In the genomic region with DNA sequence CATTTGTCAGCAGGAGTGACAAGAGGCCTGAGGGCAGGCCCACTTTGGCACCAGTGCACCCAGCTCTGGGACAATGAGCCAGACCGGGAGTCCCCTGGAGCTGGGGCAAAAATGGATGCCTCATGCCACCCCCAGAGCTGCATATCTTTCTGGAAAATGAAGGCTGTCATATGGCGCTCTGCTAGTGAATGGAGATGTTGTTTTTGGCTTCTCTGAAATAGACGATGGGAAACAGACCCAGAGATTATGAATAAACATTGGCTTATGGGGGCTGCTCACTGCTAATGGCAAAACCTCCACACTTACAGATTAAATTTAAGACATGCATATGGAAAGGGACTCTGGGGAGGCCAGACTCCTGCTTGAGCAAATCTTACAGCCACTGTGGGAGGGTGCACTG, we compare ENCODE assay signal across 30 mouse cellular contexts.
DNase-seq lines count a peak whose midpoint lies in the region; ATAC-seq and TF ChIP-seq lines count a peak whose summit lies in the region.
"Had no signal": no experiment of that assay in that cellular context is flagged by ENCODE, and none has a peak within 500 bp of the region (broad histone marks: within the 10 kb centered on the region; RNA-seq: fewer than 3 reads in every experiment).

No protein-coding gene starts in this region.

- peak; percentile 9 for DNase-seq in embryonic facial prominence, embryonic 14.5 days (ENCODE audit: low spot score)
- no peak for DNase-seq in embryonic facial prominence, embryonic 10.5 days (ENCODE audit: low spot score)
- no peak for DNase-seq in frontal cortex, postnatal 10 days (ENCODE audit: low spot score in 2 of 2)
- DNase-seq in layer of hippocampus, adult 2 months (ENCODE audit: low spot score in 2 of 2) = peak in 1 of 2 experiments; percentile 53
- DNase-seq in layer of hippocampus, adult 9-10 months (ENCODE audit: low spot score) = no peak
- DNase-seq in right cerebral cortex, postnatal 36 days (ENCODE audit: low spot score in 2 of 2) = peak; percentile 24 to 38
- DNase-seq in right cerebral cortex, postnatal 4 days = no peak
- DNase-seq: adrenal gland, adult 8-10 months; cerebellum, adult 8-10 months; cerebellum, postnatal 25 days; gastrocnemius, postnatal 25 days; heart, adult 11 months; heart, postnatal 14 days; kidney, adult 8-10 months; kidney, postnatal 4 days; retina, postnatal 1 day had no signal

- no peaks in the 10 kb centered on the region for H3K36me3 ChIP-seq in embryonic facial prominence, embryonic 14.5 days (ENCODE audit: control insufficient read depth, insufficient read depth, low read length)
- H3K36me3 ChIP-seq in embryonic facial prominence, embryonic 10.5 days (replicated peaks) = no peaks in the 10 kb centered on the region
- H3K36me3 ChIP-seq: embryonic facial prominence, embryonic 12.5 days; hindbrain, embryonic 10.5 days; intestine, embryonic 15.5 days; limb, embryonic 12.5 days; liver, embryonic 15.5 days; lung, embryonic 15.5 days; midbrain, embryonic 10.5 days; midbrain, embryonic 15.5 days; neural tube, embryonic 15.5 days; stomach, embryonic 15.5 days had no signal

- ATAC-seq in embryonic facial prominence, embryonic 14.5 days (ENCODE audit: low read depth) = no peak
- peak; percentile 31; the same call in 1 of the 2 replicates for ATAC-seq in frontal cortex, adult (ENCODE audit: low TSS enrichment)
- ATAC-seq: hindbrain, postnatal 0 days; intestine, embryonic 15.5 days; midbrain, embryonic 15.5 days had no signal

- WGBS in embryonic facial prominence, embryonic 14.5 days = 36% methylated on average over 3 of the region's 3 CpGs
- WGBS in embryonic facial prominence, embryonic 10.5 days = 80% methylated on average over 3 of the region's 3 CpGs

- H3K4me3 ChIP-seq in embryonic facial prominence, embryonic 14.5 days (ENCODE audit: low read depth, low read length) = no peak overlapping the region
- no peak overlapping the region for H3K4me3 ChIP-seq in embryonic facial prominence, embryonic 10.5 days
- no peak overlapping the region for H3K4me3 ChIP-seq in layer of hippocampus, adult 2 months
- H3K4me3 ChIP-seq: embryonic facial prominence, embryonic 12.5 days; hindbrain, embryonic 10.5 days; intestine, embryonic 15.5 days; limb, embryonic 12.5 days; liver, embryonic 15.5 days; lung, embryonic 15.5 days; midbrain, embryonic 10.5 days; midbrain, embryonic 15.5 days; neural tube, embryonic 15.5 days; stomach, embryonic 15.5 days had no signal

- H3K9ac ChIP-seq in embryonic facial prominence, embryonic 14.5 days (ENCODE audit: low read depth, low read length) = no peak overlapping the region
- H3K9ac ChIP-seq: embryonic facial prominence, embryonic 12.5 days; intestine, embryonic 15.5 days; limb, embryonic 12.5 days; liver, embryonic 15.5 days; lung, embryonic 15.5 days; midbrain, embryonic 15.5 days; neural tube, embryonic 15.5 days; stomach, embryonic 15.5 days had no signal

- H3K27me3 ChIP-seq in embryonic facial prominence, embryonic 14.5 days (replicated peaks; ENCODE audit: control insufficient read depth, insufficient read depth, low read length) = no peaks in the 10 kb centered on the region
- no peaks in the 10 kb centered on the region for H3K27me3 ChIP-seq in embryonic facial prominence, embryonic 10.5 days (replicated peaks; ENCODE audit: low read depth, poor library complexity, severe bottlenecking)
- H3K27me3 ChIP-seq: embryonic facial prominence, embryonic 12.5 days; intestine, embryonic 15.5 days; liver, embryonic 15.5 days; lung, embryonic 15.5 days; midbrain, embryonic 15.5 days; neural tube, embryonic 15.5 days; stomach, embryonic 15.5 days had no signal

- H3K4me1 ChIP-seq in embryonic facial prominence, embryonic 14.5 days (ENCODE audit: control insufficient read depth, insufficient read depth, low read length) = no peaks in the 10 kb centered on the region
- H3K4me1 ChIP-seq in embryonic facial prominence, embryonic 10.5 days = peaks cover 4% of the 10 kb centered on the region
- H3K4me1 ChIP-seq: embryonic facial prominence, embryonic 12.5 days; intestine, embryonic 15.5 days; limb, embryonic 12.5 days; liver, embryonic 15.5 days had no signal

- H3K9me3 ChIP-seq in embryonic facial prominence, embryonic 14.5 days (ENCODE audit: control insufficient read depth, low read length) = no peaks in the 10 kb centered on the region
- H3K9me3 ChIP-seq in embryonic facial prominence, embryonic 10.5 days = no peaks in the 10 kb centered on the region
- H3K9me3 ChIP-seq: embryonic facial prominence, embryonic 12.5 days; hindbrain, embryonic 10.5 days; intestine, embryonic 15.5 days; limb, embryonic 12.5 days; liver, embryonic 15.5 days; lung, embryonic 15.5 days; midbrain, embryonic 10.5 days; midbrain, embryonic 15.5 days; neural tube, embryonic 15.5 days; stomach, embryonic 15.5 days had no signal

- H3K27ac ChIP-seq in embryonic facial prominence, embryonic 14.5 days (replicated peaks; ENCODE audit: low read depth, low read length) = no peak overlapping the region; the same call in 1 of the 2 replicates
- no peak overlapping the region for H3K27ac ChIP-seq in embryonic facial prominence, embryonic 10.5 days (replicated peaks)
- peak overlapping the region; percentile 18; the same call in 1 of the 2 replicates for H3K27ac ChIP-seq in layer of hippocampus, adult 2 months
- H3K27ac ChIP-seq: embryonic facial prominence, embryonic 12.5 days; hindbrain, embryonic 10.5 days; hindbrain, postnatal 0 days; intestine, embryonic 15.5 days; kidney, postnatal 0 days; limb, embryonic 12.5 days; liver, embryonic 15.5 days; lung, embryonic 15.5 days; midbrain, embryonic 10.5 days; midbrain, embryonic 15.5 days; neural tube, embryonic 15.5 days; stomach, embryonic 15.5 days had no signal

- no peak overlapping the region for H3K4me2 ChIP-seq in embryonic facial prominence, embryonic 14.5 days (ENCODE audit: low read depth, low read length)
- H3K4me2 ChIP-seq: embryonic facial prominence, embryonic 12.5 days; heart, embryonic 11.5 days; intestine, embryonic 15.5 days; limb, embryonic 12.5 days; liver, embryonic 15.5 days; lung, embryonic 15.5 days; midbrain, embryonic 15.5 days; neural tube, embryonic 15.5 days; stomach, embryonic 15.5 days had no signal

- TF ChIP-seq CTCF in layer of hippocampus, adult 2 months (conservative IDR thresholded peaks at IDR 0.05) = no peak

Comparison
In these comparisons a context has a peak if more than half of its experiments do, and no peak if none do; other contexts are left out.
1. DNase-seq: peak in embryonic facial prominence, embryonic 14.5 days (single experiment) and right cerebral cortex, postnatal 36 days (2 of 2); none in embryonic facial prominence, embryonic 10.5 days (single experiment), frontal cortex, postnatal 10 days (0 of 2), layer of hippocampus, adult 9-10 months (single experiment) and right cerebral cortex, postnatal 4 days (single experiment).